Mouse (Mus musculus): ENCODE measurements at regions not wholly inside any gene's neighbourhood (a gene's known extent, or its start where the extent isn't known, plus 50 kb on each side); places are given as distances from the start of the nearest gene placed in this dataset.

- H3K9ac ChIP-seq (ENCODE audit: low read length): no peak overlapping the region
- H3K4me2 ChIP-seq (ENCODE audit: low read depth): no peak overlapping the region
- no peak for ATAC-seq (ENCODE audit: insufficient read depth, low FRiP score, low TSS enrichment)
- WGBS: 89% methylated on average over 4 of the region's 4 CpGs
- no peaks in the 10 kb centered on the region for H3K36me3 ChIP-seq (ENCODE audit: control insufficient read depth, insufficient read depth, low read length)
- no peak overlapping the region for H3K4me3 ChIP-seq (ENCODE audit: low read depth, low read length)
- no peak for DNase-seq (ENCODE audit: low spot score)
- H3K27me3 ChIP-seq (ENCODE audit: control insufficient read depth, insufficient read depth, low read length): no peaks in the 10 kb centered on the region
- no peaks in the 10 kb centered on the region for H3K4me1 ChIP-seq (ENCODE audit: control insufficient read depth, insufficient read depth, low read length)
- no peaks in the 10 kb centered on the region for H3K9me3 ChIP-seq (ENCODE audit: control insufficient read depth, low read length)
- H3K27ac ChIP-seq (ENCODE audit: low read depth, low read length): no peak overlapping the region
Observed at GRCm38 (mm10) chr11:109047483-109048110, 96.6 kb downstream of the E030025P04Rik start.

DNA sequence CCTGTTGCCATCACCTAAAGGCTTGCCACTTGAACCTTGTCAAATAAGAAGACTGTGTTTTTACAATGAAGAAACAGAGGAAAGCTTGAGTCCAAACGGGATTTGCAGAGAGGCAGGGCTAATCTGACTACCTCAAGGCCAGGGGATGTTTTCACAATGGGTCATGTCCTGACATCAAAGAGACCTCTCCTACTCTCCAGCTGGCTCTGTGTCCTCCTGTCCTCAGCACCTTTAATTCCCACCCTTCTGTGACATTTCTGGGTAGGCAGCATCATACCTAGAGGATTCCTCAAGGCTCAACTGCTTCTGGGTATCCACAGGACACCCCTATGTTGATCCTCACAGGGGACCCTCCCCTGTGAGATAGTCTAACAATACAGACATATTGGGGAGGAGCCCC lies 97.7 kb downstream of the E030025P04Rik start:
- no peaks in the 10 kb centered on the region for H3K4me1 ChIP-seq (ENCODE audit: control insufficient read depth, insufficient read depth, low read length)
- DNase-seq (ENCODE audit: low spot score): no peak
- no peaks in the 10 kb centered on the region for H3K27me3 ChIP-seq (ENCODE audit: control insufficient read depth, insufficient read depth, low read length)
- H3K4me3 ChIP-seq (ENCODE audit: low read depth, low read length): no peak overlapping the region
- no peak overlapping the region for H3K4me2 ChIP-seq (ENCODE audit: low read depth)
- no peaks in the 10 kb centered on the region for H3K9me3 ChIP-seq (ENCODE audit: control insufficient read depth, low read length)
- no peak overlapping the region for H3K27ac ChIP-seq (ENCODE audit: low read depth, low read length)
- WGBS: 25% methylated on average over 1 of the region's 1 CpGs
- ATAC-seq (ENCODE audit: insufficient read depth, low FRiP score, low TSS enrichment): no peak
- no peaks in the 10 kb centered on the region for H3K36me3 ChIP-seq (ENCODE audit: control insufficient read depth, insufficient read depth, low read length)
- no peak overlapping the region for H3K9ac ChIP-seq (ENCODE audit: low read length)

DNA sequence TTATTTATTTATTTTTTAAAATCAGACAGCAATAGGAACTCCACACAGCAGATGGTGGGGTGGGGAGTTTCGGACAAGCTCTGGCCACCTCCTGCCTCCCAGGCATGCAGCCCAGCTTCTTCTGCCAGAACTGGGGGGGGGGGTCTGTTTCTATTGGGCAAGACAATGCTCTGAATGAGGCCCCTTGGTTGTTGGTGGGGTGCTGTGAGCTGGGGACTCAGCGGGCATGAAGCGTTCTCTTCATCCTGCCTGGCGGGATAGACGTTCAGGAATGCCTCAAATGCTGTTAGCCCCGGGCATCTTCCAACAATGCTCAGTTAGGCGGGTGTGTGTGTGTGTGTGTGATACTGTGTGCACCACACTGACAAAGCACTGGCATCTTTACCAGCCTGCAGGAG lies 103.7 kb downstream of the E030025P04Rik start:
- Histone ChIP-seq H3K27ac (ENCODE audit: low read depth, low read length) (no peak overlapping the region), H3K36me3 (ENCODE audit: control insufficient read depth, insufficient read depth, low read length) (no peaks in the 10 kb centered on the region), H3K4me3 (ENCODE audit: low read depth, low read length) (no peak overlapping the region), H3K4me1 (ENCODE audit: control insufficient read depth, insufficient read depth, low read length) (no peaks in the 10 kb centered on the region), H3K9me3 (ENCODE audit: control insufficient read depth, low read length) (no peaks in the 10 kb centered on the region), H3K9ac (ENCODE audit: low read length) (no peak overlapping the region), H3K4me2 (ENCODE audit: low read depth) (no peak overlapping the region), H3K27me3 (ENCODE audit: control insufficient read depth, insufficient read depth, low read length) (no peaks in the 10 kb centered on the region)
- DNase-seq (ENCODE audit: low spot score) (no peak), ATAC-seq (ENCODE audit: insufficient read depth, low FRiP score, low TSS enrichment) (no peak)
- WGBS: 60% methylated on average over 7 of the region's 7 CpGs

- ATAC-seq (ENCODE audit: insufficient read depth, low FRiP score, low TSS enrichment) (no peak), DNase-seq (ENCODE audit: low spot score) (no peak)
- Histone ChIP-seq H3K27ac (ENCODE audit: low read depth, low read length) (no peak overlapping the region), H3K27me3 (ENCODE audit: control insufficient read depth, insufficient read depth, low read length) (no peaks in the 10 kb centered on the region), H3K4me1 (ENCODE audit: control insufficient read depth, insufficient read depth, low read length) (no peaks in the 10 kb centered on the region), H3K4me2 (ENCODE audit: low read depth) (no peak overlapping the region), H3K9me3 (ENCODE audit: control insufficient read depth, low read length) (no peaks in the 10 kb centered on the region), H3K36me3 (ENCODE audit: control insufficient read depth, insufficient read depth, low read length) (no peaks in the 10 kb centered on the region), H3K4me3 (ENCODE audit: low read depth, low read length) (no peak overlapping the region), H3K9ac (ENCODE audit: low read length) (no peak overlapping the region)
- 78% methylated on average over 6 of the region's 6 CpGs for WGBS
Observed at GRCm38 (mm10) chr11:109039792-109040518, 104.2 kb downstream of the E030025P04Rik start.

DNA sequence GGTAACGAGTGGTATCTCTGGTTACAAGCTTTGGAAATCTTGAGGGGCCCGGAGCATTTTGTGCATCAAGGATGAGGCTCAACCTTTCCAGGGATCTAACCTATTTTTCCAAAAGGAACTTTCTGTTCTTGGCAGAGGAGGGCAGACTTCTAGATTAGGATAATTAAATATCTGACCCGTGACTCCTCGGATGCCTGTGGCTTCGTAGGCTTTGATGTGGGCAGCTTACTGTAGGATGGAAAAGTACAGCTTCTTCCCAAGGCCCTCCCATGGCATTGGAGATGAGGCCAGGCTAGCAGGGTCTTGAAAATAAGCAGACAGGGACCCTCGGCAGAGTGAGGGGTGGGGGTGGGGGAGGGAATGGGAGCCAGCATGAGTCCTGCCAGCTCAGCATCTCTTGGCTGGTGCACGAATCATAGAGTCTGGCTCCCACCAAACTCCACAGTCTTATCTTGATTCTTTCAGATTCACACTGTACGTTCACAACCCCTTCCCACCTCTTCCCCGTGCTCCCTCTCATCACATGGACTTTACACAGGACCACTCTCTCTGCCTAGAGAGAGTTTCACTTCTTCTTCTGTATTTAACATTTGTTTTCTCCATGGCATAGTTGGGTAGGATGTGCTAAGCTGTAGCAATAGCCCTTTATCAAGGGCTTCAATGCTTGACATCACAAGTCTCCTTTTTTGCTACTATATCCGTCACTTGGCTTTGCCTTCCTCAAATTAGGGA lies 104.9 kb downstream of the E030025P04Rik start:
- no peak overlapping the region for H3K4me2 ChIP-seq (ENCODE audit: low read depth)
- no peaks in the 10 kb centered on the region for H3K4me1 ChIP-seq (ENCODE audit: control insufficient read depth, insufficient read depth, low read length)
- H3K27me3 ChIP-seq (ENCODE audit: control insufficient read depth, insufficient read depth, low read length): no peaks in the 10 kb centered on the region
- DNase-seq (ENCODE audit: low spot score): no peak
- ATAC-seq (ENCODE audit: insufficient read depth, low FRiP score, low TSS enrichment): no peak
- H3K27ac ChIP-seq (ENCODE audit: low read depth, low read length): no peak overlapping the region
- no peak overlapping the region for H3K9ac ChIP-seq (ENCODE audit: low read length)
- H3K36me3 ChIP-seq (ENCODE audit: control insufficient read depth, insufficient read depth, low read length): no peaks in the 10 kb centered on the region
- no peak overlapping the region for H3K4me3 ChIP-seq (ENCODE audit: low read depth, low read length)
- no peaks in the 10 kb centered on the region for H3K9me3 ChIP-seq (ENCODE audit: control insufficient read depth, low read length)
- WGBS: 78% methylated on average over 10 of the region's 10 CpGs

DNA sequence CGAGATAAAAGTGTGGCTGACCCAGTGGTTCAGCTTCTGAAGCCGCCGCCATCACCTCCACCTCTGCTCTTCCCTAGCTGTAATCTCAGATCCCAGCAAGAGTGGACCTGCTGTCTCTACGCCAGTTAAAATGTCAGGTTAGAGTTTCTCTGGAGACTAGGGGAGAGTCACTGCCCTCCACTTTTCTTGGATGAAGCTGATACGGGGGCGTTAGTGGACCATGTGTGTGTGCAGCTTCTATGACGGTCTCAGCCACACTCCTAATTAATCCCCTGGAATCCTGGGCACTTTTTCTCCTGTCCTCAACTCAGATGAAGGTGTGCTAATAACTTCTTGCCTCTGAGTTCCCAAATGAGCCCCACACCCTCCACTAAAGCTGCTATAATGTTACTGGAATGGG lies 106.0 kb downstream of the E030025P04Rik start:
- H3K4me3 ChIP-seq (ENCODE audit: low read depth, low read length): no peak overlapping the region
- no peak for ATAC-seq (ENCODE audit: insufficient read depth, low FRiP score, low TSS enrichment)
- no peaks in the 10 kb centered on the region for H3K27me3 ChIP-seq (ENCODE audit: control insufficient read depth, insufficient read depth, low read length)
- H3K9ac ChIP-seq (ENCODE audit: low read length): no peak overlapping the region
- no peaks in the 10 kb centered on the region for H3K4me1 ChIP-seq (ENCODE audit: control insufficient read depth, insufficient read depth, low read length)
- H3K9me3 ChIP-seq (ENCODE audit: control insufficient read depth, low read length): no peaks in the 10 kb centered on the region
- H3K27ac ChIP-seq (ENCODE audit: low read depth, low read length): no peak overlapping the region
- no peak overlapping the region for H3K4me2 ChIP-seq (ENCODE audit: low read depth)
- WGBS: 82% methylated on average over 7 of the region's 7 CpGs
- H3K36me3 ChIP-seq (ENCODE audit: control insufficient read depth, insufficient read depth, low read length): no peaks in the 10 kb centered on the region
- no peak for DNase-seq (ENCODE audit: low spot score)

DNA sequence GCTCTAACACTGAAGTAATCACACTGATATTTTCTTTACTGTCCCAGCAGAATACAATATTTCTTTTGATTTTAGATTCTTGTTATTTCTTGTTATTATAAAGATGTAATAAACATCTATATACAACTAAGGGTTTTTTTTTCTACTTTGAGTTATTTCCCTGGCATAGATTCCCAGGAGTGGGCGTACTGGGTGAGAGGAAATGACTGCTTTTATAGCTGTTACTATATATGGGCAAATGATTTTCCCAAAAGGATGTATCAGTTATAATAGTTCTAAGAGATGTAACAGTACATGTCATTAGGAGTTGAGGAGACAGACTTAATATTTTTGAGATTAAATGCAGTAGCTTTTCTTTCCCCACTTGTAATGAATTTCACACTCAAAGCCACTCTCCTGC lies 109.6 kb downstream of the E030025P04Rik start:
- Histone ChIP-seq H3K9ac (ENCODE audit: low read length) (no peak overlapping the region), H3K4me2 (ENCODE audit: low read depth) (no peak overlapping the region), H3K4me3 (ENCODE audit: low read depth, low read length) (no peak overlapping the region), H3K27ac (ENCODE audit: low read depth, low read length) (no peak overlapping the region), H3K36me3 (ENCODE audit: control insufficient read depth, insufficient read depth, low read length) (no peaks in the 10 kb centered on the region), H3K4me1 (ENCODE audit: control insufficient read depth, insufficient read depth, low read length) (no peaks in the 10 kb centered on the region), H3K9me3 (ENCODE audit: control insufficient read depth, low read length) (no peaks in the 10 kb centered on the region), H3K27me3 (ENCODE audit: control insufficient read depth, insufficient read depth, low read length) (no peaks in the 10 kb centered on the region)
- no peak for DNase-seq (ENCODE audit: low spot score)
- ATAC-seq (ENCODE audit: insufficient read depth, low FRiP score, low TSS enrichment): no peak
- WGBS: 83% methylated on average over 1 of the region's 1 CpGs

DNA sequence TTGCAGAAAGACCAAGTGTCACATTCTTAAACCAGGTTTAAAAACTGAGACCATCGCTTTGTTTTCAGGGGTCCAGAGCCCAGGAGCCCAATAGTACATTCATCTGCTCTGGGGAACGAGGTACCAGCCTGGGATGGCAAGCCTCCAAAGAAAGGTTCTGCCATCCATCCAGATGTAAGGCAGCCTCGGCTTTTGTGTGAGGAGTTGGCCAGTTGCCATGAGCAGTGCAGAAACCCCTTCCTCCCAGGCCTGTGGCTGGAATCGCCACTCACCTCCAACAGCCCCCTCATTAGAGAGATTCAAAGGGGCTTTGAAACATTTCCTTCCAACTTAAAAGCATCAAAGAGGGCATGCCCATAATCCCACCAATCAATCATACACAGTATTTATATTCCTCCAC lies 110.1 kb downstream of the E030025P04Rik start:
- Histone ChIP-seq H3K4me3 (ENCODE audit: low read depth, low read length) (no peak overlapping the region), H3K36me3 (ENCODE audit: control insufficient read depth, insufficient read depth, low read length) (no peaks in the 10 kb centered on the region), H3K27me3 (ENCODE audit: control insufficient read depth, insufficient read depth, low read length) (no peaks in the 10 kb centered on the region), H3K9ac (ENCODE audit: low read length) (no peak overlapping the region), H3K9me3 (ENCODE audit: control insufficient read depth, low read length) (no peaks in the 10 kb centered on the region), H3K4me1 (ENCODE audit: control insufficient read depth, insufficient read depth, low read length) (no peaks in the 10 kb centered on the region), H3K4me2 (ENCODE audit: low read depth) (no peak overlapping the region), H3K27ac (ENCODE audit: low read depth, low read length) (no peak overlapping the region)
- ATAC-seq (ENCODE audit: insufficient read depth, low FRiP score, low TSS enrichment) (no peak), DNase-seq (ENCODE audit: low spot score) (no peak)
- WGBS: 64% methylated on average over 4 of the region's 4 CpGs
